Mouse (Mus musculus): ENCODE data around the gene Gm48552. TPM values are rescaled to one million over a fixed set of nuclear protein-coding genes. Genes with fewer than 3 reads are reported as not detected.

The Gm48552 gene
- total and polyA plus RNA-seq, 2 experiments from 2014 or later: 4.0 to 7.5 TPM

- Histone ChIP-seq H3K4me1 (ENCODE audit: insufficient read depth, low read length) (peaks cover 9% of the 10 kb centered on the region), H3K9ac (replicated peaks; ENCODE audit: low read length) (peak overlapping the region; percentile 52), H3K9me3 (ENCODE audit: low read length) (no peaks in the 10 kb centered on the region), H3K27me3 (ENCODE audit: insufficient read depth, low read length) (no peaks in the 10 kb centered on the region), H3K27ac (no peak overlapping the region), H3K36me3 (ENCODE audit: insufficient read depth, low read length) (no peaks in the 10 kb centered on the region), H3K4me2 (ENCODE audit: low read depth, low read length) (peak overlapping the region; percentile 87), H3K4me3 (ENCODE audit: low read length) (peak overlapping the region; percentile 47)
- ATAC-seq: no peak
- 3% methylated on average over 15 of the region's 33 CpGs for WGBS
- TF ChIP-seq CTCF (IDR thresholded peaks at IDR 0.05; ENCODE audit: low read depth): no peak
- DNase-seq (ENCODE audit: low spot score): peak; percentile 38
Observed at GRCm38 (mm10) chr10:81426081-81426671, 37.4 kb downstream of the Gm48552 start.

GRCm38 (mm10) chr10:81426897-81427296, 38.1 kb downstream of the Gm48552 start:
- ATAC-seq (no peak), DNase-seq (ENCODE audit: low spot score) (peak; percentile 4)
- 4% methylated on average over 25 of the region's 38 CpGs for WGBS
- no peak overlapping the region for H3K27ac ChIP-seq
- H3K4me2 ChIP-seq (ENCODE audit: low read depth, low read length): peak overlapping the region; percentile 87
- H3K4me3 ChIP-seq (ENCODE audit: low read length): peak overlapping the region; percentile 47
- peaks cover 9% of the 10 kb centered on the region for H3K4me1 ChIP-seq (ENCODE audit: insufficient read depth, low read length)
- H3K27me3 ChIP-seq (ENCODE audit: insufficient read depth, low read length): no peaks in the 10 kb centered on the region
- H3K9ac ChIP-seq (replicated peaks; ENCODE audit: low read length): peak overlapping the region; percentile 52
- H3K36me3 ChIP-seq (ENCODE audit: insufficient read depth, low read length): no peaks in the 10 kb centered on the region
- no peak for TF ChIP-seq CTCF (IDR thresholded peaks at IDR 0.05; ENCODE audit: low read depth)
- H3K9me3 ChIP-seq (ENCODE audit: low read length): no peaks in the 10 kb centered on the region

GRCm38 (mm10) chr10:81427327-81427726, 38.5 kb downstream of the Gm48552 start:
- H3K27me3 ChIP-seq (ENCODE audit: insufficient read depth, low read length): no peaks in the 10 kb centered on the region
- peak overlapping the region; percentile 52; the same call in 1 of the 2 replicates for H3K9ac ChIP-seq (replicated peaks; ENCODE audit: low read length)
- no peaks in the 10 kb centered on the region for H3K36me3 ChIP-seq (ENCODE audit: insufficient read depth, low read length)
- peak overlapping the region; percentile 87 for H3K4me2 ChIP-seq (ENCODE audit: low read depth, low read length)
- TF ChIP-seq CTCF (IDR thresholded peaks at IDR 0.05; ENCODE audit: low read depth): no peak
- no peak overlapping the region for H3K27ac ChIP-seq
- DNase-seq (ENCODE audit: low spot score) (no peak), ATAC-seq (no peak)
- WGBS: 30% methylated on average over 3 of the region's 3 CpGs
- peaks cover 9% of the 10 kb centered on the region for H3K4me1 ChIP-seq (ENCODE audit: insufficient read depth, low read length)
- H3K4me3 ChIP-seq (ENCODE audit: low read length): peak overlapping the region; percentile 47
- no peaks in the 10 kb centered on the region for H3K9me3 ChIP-seq (ENCODE audit: low read length)

GRCm38 (mm10) chr10:81427804-81428506, 39.1 kb downstream of the Gm48552 start:
- Histone ChIP-seq H3K4me2 (ENCODE audit: low read depth, low read length) (no peak overlapping the region), H3K27me3 (ENCODE audit: insufficient read depth, low read length) (no peaks in the 10 kb centered on the region), H3K27ac (no peak overlapping the region), H3K4me1 (ENCODE audit: insufficient read depth, low read length) (peaks cover 9% of the 10 kb centered on the region), H3K9me3 (ENCODE audit: low read length) (no peaks in the 10 kb centered on the region), H3K4me3 (ENCODE audit: low read length) (no peak overlapping the region), H3K36me3 (ENCODE audit: insufficient read depth, low read length) (no peaks in the 10 kb centered on the region), H3K9ac (replicated peaks; ENCODE audit: low read length) (no peak overlapping the region)
- no peak for TF ChIP-seq CTCF (IDR thresholded peaks at IDR 0.05; ENCODE audit: low read depth)
- no peak for ATAC-seq
- 78% methylated on average over 8 of the region's 8 CpGs for WGBS
- DNase-seq (ENCODE audit: low spot score): no peak

GRCm38 (mm10) chr10:81428507-81428870, 39.7 kb downstream of the Gm48552 start:
- Histone ChIP-seq H3K9me3 (ENCODE audit: low read length) (no peaks in the 10 kb centered on the region), H3K9ac (replicated peaks; ENCODE audit: low read length) (no peak overlapping the region), H3K4me3 (ENCODE audit: low read length) (no peak overlapping the region), H3K27me3 (ENCODE audit: insufficient read depth, low read length) (no peaks in the 10 kb centered on the region), H3K4me2 (ENCODE audit: low read depth, low read length) (no peak overlapping the region), H3K4me1 (ENCODE audit: insufficient read depth, low read length) (peaks cover 14% of the 10 kb centered on the region), H3K36me3 (ENCODE audit: insufficient read depth, low read length) (no peaks in the 10 kb centered on the region), H3K27ac (no peak overlapping the region)
- no peak for DNase-seq (ENCODE audit: low spot score)
- no peak for TF ChIP-seq CTCF (IDR thresholded peaks at IDR 0.05; ENCODE audit: low read depth)
- no peak for ATAC-seq
- 89% methylated on average over 7 of the region's 7 CpGs for WGBS

- Histone ChIP-seq H3K9ac (replicated peaks; ENCODE audit: low read length) (no peak overlapping the region), H3K4me3 (ENCODE audit: low read length) (peak overlapping the region; percentile 84; the same call in 1 of the 2 replicates), H3K36me3 (ENCODE audit: insufficient read depth, low read length) (no peaks in the 10 kb centered on the region), H3K9me3 (ENCODE audit: low read length) (no peaks in the 10 kb centered on the region), H3K4me2 (ENCODE audit: low read depth, low read length) (peak overlapping the region; percentile 80; the same call in 1 of the 2 replicates), H3K27me3 (ENCODE audit: insufficient read depth, low read length) (no peaks in the 10 kb centered on the region), H3K27ac (0 out of 2 replicates have a peak overlapping the region, but pooled peaks have one; percentile 98), H3K4me1 (ENCODE audit: insufficient read depth, low read length) (peaks cover 19% of the 10 kb centered on the region)
- no peak for TF ChIP-seq CTCF (IDR thresholded peaks at IDR 0.05; ENCODE audit: low read depth)
- WGBS: 19% methylated on average over 2 of the region's 2 CpGs
- no peak for ATAC-seq
- DNase-seq (ENCODE audit: low spot score): no peak
Observed at GRCm38 (mm10) chr10:81429092-81429491, 40.3 kb downstream of the Gm48552 start.

All from hindbrain, postnatal 0 days (tissue).